Mouse (Mus musculus) ES-E14 (cell line): ENCODE measurements around the gene Dnah6.

Experiments
- HCFC1 ChIP-seq: IDR thresholded peaks from 2 replicates; pipeline ENCODE4 v1.6.1; 2012; ENCODE audit warnings: low read length, inconsistent platforms, borderline replicate concordance; ENCODE audit not compliant: insufficient read depth
- MAFK ChIP-seq: IDR thresholded peaks from 2 replicates; pipeline ENCODE4 v1.6.1; 2014; ENCODE audit warnings: mild to moderate bottlenecking, low read depth, low read length, inconsistent platforms; ENCODE audit not compliant: insufficient read depth
- ZC3H11A ChIP-seq: IDR thresholded peaks from 2 replicates; pipeline ENCODE4 v1.6.1; 2012; ENCODE audit warnings: low read depth, mild to moderate bottlenecking, inconsistent platforms, low read length, borderline replicate concordance
- ZNF384 ChIP-seq: IDR thresholded peaks from 2 replicates; pipeline ENCODE4 v1.6.1; 2012; ENCODE audit warnings: low read depth, low read length, inconsistent platforms

DNA sequence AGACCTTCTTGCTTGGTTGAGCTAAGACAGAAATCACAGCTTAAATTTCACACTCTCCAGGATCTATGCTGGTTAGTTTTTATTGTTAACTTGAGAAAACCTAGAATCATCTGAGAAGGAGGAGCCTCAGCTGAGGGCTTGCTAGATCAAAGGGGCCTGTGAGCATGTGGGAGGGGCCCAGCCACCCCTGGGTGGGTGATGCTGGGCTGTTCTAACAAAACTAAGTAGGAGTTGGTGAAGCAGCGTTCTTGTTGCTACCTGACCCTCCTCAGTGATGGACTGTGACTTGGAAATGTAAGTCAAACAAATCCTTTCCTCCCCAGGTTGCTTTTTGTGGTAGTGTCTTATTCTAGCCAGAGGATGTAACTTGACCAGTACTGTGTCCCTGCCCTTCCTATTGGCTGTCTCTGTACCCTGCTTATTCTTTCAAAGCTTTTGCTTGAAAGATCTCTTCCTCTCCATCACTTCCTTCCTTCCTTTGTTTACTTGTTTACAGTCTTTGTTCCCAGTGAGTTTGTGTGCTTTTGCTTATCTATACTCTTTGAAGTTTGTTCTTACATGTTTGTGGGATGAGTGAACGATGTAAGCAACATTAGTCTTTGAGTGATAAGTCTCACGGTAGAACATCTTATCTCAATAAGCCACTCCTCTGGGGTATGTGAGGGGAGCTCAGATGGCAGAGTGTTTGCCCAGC is 149.2 kb downstream of the Dnah6 start:
- no peak for TF ChIP-seq ZNF384
- TF ChIP-seq ZC3H11A = no peak
- no peak for TF ChIP-seq HCFC1
- no peak for TF ChIP-seq MAFK
